Mouse (Mus musculus) thymus, postnatal 4 days (tissue): ENCODE measurements around the gene Tas2r135.
A peak's percentile ranks its signal among the peaks of the same experiment; 100 is the strongest.

ENCODE experiments used
- DNase-seq: peaks from one replicate; pipeline ENCODE4 v3.0.0; 2021

Gene Tas2r135

GRCm38 (mm10) chr6:42374701-42375100 is 30.5 kb upstream of the Tas2r135 start:
- DNase-seq = no peak

- DNase-seq = no peak
Measured at GRCm38 (mm10) chr6:42375131-42375530, 30.1 kb upstream of the Tas2r135 start.

GRCm38 (mm10) chr6:42376016-42376415 is 29.2 kb upstream of the Tas2r135 start:
- no peak for DNase-seq

- DNase-seq = no peak
Measured at GRCm38 (mm10) chr6:42376504-42377019, 28.7 kb upstream of the Tas2r135 start.

- DNase-seq = no peak
Measured at GRCm38 (mm10) chr6:42377280-42377679, 28.0 kb upstream of the Tas2r135 start.

- no peak for DNase-seq
Measured at GRCm38 (mm10) chr6:42379551-42379950, 25.7 kb upstream of the Tas2r135 start.

GRCm38 (mm10) chr6:42380416-42381144 is 24.7 kb upstream of the Tas2r135 start:
- peak; percentile 69 for DNase-seq

GRCm38 (mm10) chr6:42381221-42381620 is 24.0 kb upstream of the Tas2r135 start:
- no peak for DNase-seq

- no peak for DNase-seq
Measured at GRCm38 (mm10) chr6:42381916-42382381, 23.3 kb upstream of the Tas2r135 start.

- DNase-seq = no peak
Measured at GRCm38 (mm10) chr6:42383360-42383759, 21.9 kb upstream of the Tas2r135 start.

GRCm38 (mm10) chr6:42385635-42386034 is 19.6 kb upstream of the Tas2r135 start:
- peak; percentile 61 for DNase-seq

- no peak for DNase-seq
Measured at GRCm38 (mm10) chr6:42391796-42392330, 13.4 kb upstream of the Tas2r135 start.

- DNase-seq = no peak
Measured at GRCm38 (mm10) chr6:42395960-42396809, 9.0 kb upstream of the Tas2r135 start.

GRCm38 (mm10) chr6:42397041-42397657 is 8.1 kb upstream of the Tas2r135 start:
- DNase-seq = no peak

GRCm38 (mm10) chr6:42398285-42398684 is 6.9 kb upstream of the Tas2r135 start:
- no peak for DNase-seq

- no peak for DNase-seq
Measured at GRCm38 (mm10) chr6:42398998-42399397, 6.2 kb upstream of the Tas2r135 start.

- DNase-seq = no peak
Measured at GRCm38 (mm10) chr6:42399938-42400337, 5.3 kb upstream of the Tas2r135 start, which contains the start of gene Tas2r143. TSS of gene Tas2r143 (plus strand) at chr6:42400238.

- DNase-seq = no peak
Measured at GRCm38 (mm10) chr6:42419443-42419842, 14.2 kb downstream of the Tas2r135 start.

- no peak for DNase-seq
Measured at GRCm38 (mm10) chr6:42421439-42421838, 16.2 kb downstream of the Tas2r135 start.

- no peak for DNase-seq
Measured at GRCm38 (mm10) chr6:42424472-42424871, 19.2 kb downstream of the Tas2r135 start.

- DNase-seq = no peak
Measured at GRCm38 (mm10) chr6:42426337-42426736, 21.1 kb downstream of the Tas2r135 start.

GRCm38 (mm10) chr6:42433554-42433953 is 28.3 kb downstream of the Tas2r135 start:
- DNase-seq = no peak

GRCm38 (mm10) chr6:42434446-42434845 is 29.2 kb downstream of the Tas2r135 start, which contains the start of gene Tas2r126:
TSS of gene Tas2r126 (plus strand) at chr6:42434535.
- no peak for DNase-seq
